Mouse (Mus musculus): ENCODE results near the gene Nln. TPM values are rescaled to one million over a fixed set of nuclear protein-coding genes. Genes with fewer than 3 reads are reported as not detected.

Nln gene
- polyA plus RNA-seq, 1 experiment from 2014 or later = 20.9 TPM

GRCm38 (mm10) chr13:104063061-104063460, 46.4 kb downstream of the Nln start:
- H3K4me2 ChIP-seq = no peak overlapping the region
- no peaks in the 10 kb centered on the region; the same call in 1 of the 2 replicates for H3K36me3 ChIP-seq (ENCODE audit: control insufficient read depth, insufficient read depth, low read length)
- H3K9me3 ChIP-seq (ENCODE audit: control insufficient read depth, low read length) = no peaks in the 10 kb centered on the region
- H3K9ac ChIP-seq (ENCODE audit: low read depth, low read length) = no peak overlapping the region
- 79% methylated on average over 9 of the region's 9 CpGs for WGBS
- no peak overlapping the region for H3K27ac ChIP-seq (ENCODE audit: low read depth, low read length)
- no peaks in the 10 kb centered on the region; the same call in 1 of the 2 replicates for H3K4me1 ChIP-seq (replicated peaks; ENCODE audit: control insufficient read depth, insufficient read depth, low read length)
- H3K27me3 ChIP-seq (replicated peaks; ENCODE audit: control insufficient read depth, insufficient read depth, low read length) = no peaks in the 10 kb centered on the region
- no peak for DNase-seq (ENCODE audit: low spot score)
- ATAC-seq (replicated peaks; ENCODE audit: low FRiP score) = no peak
- no peak overlapping the region for H3K4me3 ChIP-seq (ENCODE audit: low read depth, low read length)

GRCm38 (mm10) chr13:104061975-104062750, 47.3 kb downstream of the Nln start:
- H3K9ac ChIP-seq (ENCODE audit: low read depth, low read length) = no peak overlapping the region
- H3K27me3 ChIP-seq (replicated peaks; ENCODE audit: control insufficient read depth, insufficient read depth, low read length) = no peaks in the 10 kb centered on the region
- ATAC-seq (replicated peaks; ENCODE audit: low FRiP score) (no peak), DNase-seq (ENCODE audit: low spot score) (no peak)
- no peak overlapping the region for H3K27ac ChIP-seq (ENCODE audit: low read depth, low read length)
- 81% methylated on average over 2 of the region's 2 CpGs for WGBS
- no peaks in the 10 kb centered on the region; the same call in 1 of the 2 replicates for H3K4me1 ChIP-seq (replicated peaks; ENCODE audit: control insufficient read depth, insufficient read depth, low read length)
- H3K36me3 ChIP-seq (ENCODE audit: control insufficient read depth, insufficient read depth, low read length) = no peaks in the 10 kb centered on the region; the same call in 1 of the 2 replicates
- no peaks in the 10 kb centered on the region for H3K9me3 ChIP-seq (ENCODE audit: control insufficient read depth, low read length)
- H3K4me2 ChIP-seq = no peak overlapping the region
- H3K4me3 ChIP-seq (ENCODE audit: low read depth, low read length) = no peak overlapping the region

GRCm38 (mm10) chr13:104060231-104060630, 49.2 kb downstream of the Nln start:
- no peak overlapping the region for H3K4me2 ChIP-seq
- WGBS = 86% methylated on average over 1 of the region's 1 CpGs
- no peak overlapping the region for H3K27ac ChIP-seq (ENCODE audit: low read depth, low read length)
- H3K4me3 ChIP-seq (ENCODE audit: low read depth, low read length) = no peak overlapping the region
- no peak for ATAC-seq (replicated peaks; ENCODE audit: low FRiP score)
- H3K9me3 ChIP-seq (ENCODE audit: control insufficient read depth, low read length) = no peaks in the 10 kb centered on the region
- H3K9ac ChIP-seq (ENCODE audit: low read depth, low read length) = no peak overlapping the region
- no peaks in the 10 kb centered on the region for H3K27me3 ChIP-seq (replicated peaks; ENCODE audit: control insufficient read depth, insufficient read depth, low read length)
- H3K4me1 ChIP-seq (replicated peaks; ENCODE audit: control insufficient read depth, insufficient read depth, low read length) = no peaks in the 10 kb centered on the region; the same call in 1 of the 2 replicates
- peaks cover 2% of the 10 kb centered on the region; the same call in 1 of the 2 replicates for H3K36me3 ChIP-seq (ENCODE audit: control insufficient read depth, insufficient read depth, low read length)
- no peak for DNase-seq (ENCODE audit: low spot score)

DNA sequence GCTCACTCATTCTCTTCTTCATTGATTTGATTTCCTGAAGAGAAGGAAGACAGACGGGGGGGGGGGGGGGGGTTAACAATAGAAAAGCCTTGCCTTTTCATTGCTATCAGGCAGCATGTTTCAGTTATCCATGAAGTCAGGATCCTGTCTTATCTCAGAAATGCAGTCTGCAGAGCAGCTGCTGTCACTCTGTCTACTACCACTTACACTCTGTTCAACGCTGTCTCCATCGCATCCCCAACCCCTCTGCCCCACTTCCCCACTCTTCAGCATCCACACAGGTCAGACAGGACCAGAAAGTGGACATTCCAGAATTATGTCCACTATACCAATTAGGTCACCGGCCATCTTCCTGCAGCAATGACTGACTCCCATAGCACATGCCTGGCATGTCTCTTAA, 49.9 kb downstream of the Nln start:
- H3K27ac ChIP-seq (ENCODE audit: low read depth, low read length) = no peak overlapping the region

DNA sequence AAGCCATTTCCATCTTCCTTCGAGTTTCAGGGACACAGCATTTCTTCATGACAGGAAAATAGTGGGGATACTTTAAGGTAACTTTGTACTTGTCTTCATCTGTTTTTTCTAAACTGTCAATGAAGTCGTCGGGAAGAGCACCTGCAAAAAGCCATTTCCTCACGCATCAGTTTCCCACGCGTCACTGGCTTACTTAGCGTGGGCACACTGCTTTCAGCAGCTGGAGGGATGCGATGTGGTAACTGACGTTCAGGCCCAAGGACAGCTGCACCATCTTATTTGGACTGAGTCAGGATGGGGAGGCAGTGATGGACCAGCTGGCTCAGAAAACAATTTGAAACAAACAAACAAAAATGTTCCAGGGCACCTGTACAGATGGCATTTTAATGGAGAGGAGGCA, 50.7 kb downstream of the Nln start:
- H3K4me2 ChIP-seq = no peak overlapping the region
- 91% methylated on average over 9 of the region's 9 CpGs for WGBS
- no peaks in the 10 kb centered on the region for H3K27me3 ChIP-seq (replicated peaks; ENCODE audit: control insufficient read depth, insufficient read depth, low read length)
- no peak overlapping the region for H3K27ac ChIP-seq (ENCODE audit: low read depth, low read length)
- no peaks in the 10 kb centered on the region for H3K9me3 ChIP-seq (ENCODE audit: control insufficient read depth, low read length)
- H3K4me1 ChIP-seq (replicated peaks; ENCODE audit: control insufficient read depth, insufficient read depth, low read length) = no peaks in the 10 kb centered on the region; the same call in 1 of the 2 replicates
- peaks cover 2% of the 10 kb centered on the region; the same call in 1 of the 2 replicates for H3K36me3 ChIP-seq (ENCODE audit: control insufficient read depth, insufficient read depth, low read length)
- ATAC-seq (replicated peaks; ENCODE audit: low FRiP score) = no peak
- DNase-seq (ENCODE audit: low spot score) = no peak
- no peak overlapping the region for H3K9ac ChIP-seq (ENCODE audit: low read depth, low read length)
- no peak overlapping the region for H3K4me3 ChIP-seq (ENCODE audit: low read depth, low read length)

More for the DNA sequence above, 49.9 kb downstream of the Nln start:
- DNase-seq (ENCODE audit: low spot score) (no peak), ATAC-seq (replicated peaks; ENCODE audit: low FRiP score) (no peak)
- Histone ChIP-seq H3K4me3 (ENCODE audit: low read depth, low read length) (no peak overlapping the region), H3K4me1 (replicated peaks; ENCODE audit: control insufficient read depth, insufficient read depth, low read length) (no peaks in the 10 kb centered on the region; the same call in 1 of the 2 replicates), H3K9ac (ENCODE audit: low read depth, low read length) (no peak overlapping the region), H3K27me3 (replicated peaks; ENCODE audit: control insufficient read depth, insufficient read depth, low read length) (no peaks in the 10 kb centered on the region), H3K36me3 (ENCODE audit: control insufficient read depth, insufficient read depth, low read length) (peaks cover 2% of the 10 kb centered on the region; the same call in 1 of the 2 replicates), H3K4me2 (no peak overlapping the region), H3K9me3 (ENCODE audit: control insufficient read depth, low read length) (no peaks in the 10 kb centered on the region)
- WGBS = 59% methylated on average over 4 of the region's 4 CpGs

DNA sequence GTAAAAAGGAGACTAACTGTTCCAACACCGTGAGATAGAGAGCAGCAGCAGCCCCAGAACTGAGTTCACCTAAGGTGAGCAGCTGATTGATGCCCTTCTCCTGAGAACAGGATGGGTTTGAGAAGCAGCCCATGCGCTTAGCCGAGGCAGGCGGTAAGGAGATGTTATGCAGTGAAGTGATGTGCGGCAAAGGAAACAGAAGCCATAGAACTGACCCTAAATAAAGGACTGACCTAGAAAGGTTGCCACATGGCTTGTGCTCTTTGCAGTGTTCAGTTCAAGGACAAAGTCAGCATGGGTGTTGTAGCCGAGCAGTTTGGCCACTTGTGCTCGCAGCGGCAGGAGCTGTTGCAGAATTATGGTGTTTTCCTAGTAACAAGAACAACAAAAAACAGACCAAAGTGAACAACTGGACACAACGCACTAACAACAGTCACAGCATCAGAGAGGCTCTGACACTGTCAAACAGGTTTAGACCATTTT, 57.1 kb downstream of the Nln start:
- H3K9me3 ChIP-seq (ENCODE audit: control insufficient read depth, low read length) = no peaks in the 10 kb centered on the region
- H3K4me1 ChIP-seq (replicated peaks; ENCODE audit: control insufficient read depth, insufficient read depth, low read length) = no peaks in the 10 kb centered on the region
- no peak overlapping the region for H3K4me3 ChIP-seq (ENCODE audit: low read depth, low read length)
- H3K27ac ChIP-seq (ENCODE audit: low read depth, low read length) = no peak overlapping the region
- H3K36me3 ChIP-seq (ENCODE audit: control insufficient read depth, insufficient read depth, low read length) = peaks cover 2% of the 10 kb centered on the region; the same call in 1 of the 2 replicates
- WGBS = 83% methylated on average over 9 of the region's 9 CpGs
- DNase-seq (ENCODE audit: low spot score) = no peak
- no peak for ATAC-seq (replicated peaks; ENCODE audit: low FRiP score)
- H3K27me3 ChIP-seq (replicated peaks; ENCODE audit: control insufficient read depth, insufficient read depth, low read length) = no peaks in the 10 kb centered on the region
- no peak overlapping the region for H3K9ac ChIP-seq (ENCODE audit: low read depth, low read length)
- no peak overlapping the region for H3K4me2 ChIP-seq

GRCm38 (mm10) chr13:104048835-104049234, 60.6 kb downstream of the Nln start:
- Histone ChIP-seq H3K27me3 (replicated peaks; ENCODE audit: control insufficient read depth, insufficient read depth, low read length) (no peaks in the 10 kb centered on the region), H3K27ac (ENCODE audit: low read depth, low read length) (no peak overlapping the region), H3K9ac (ENCODE audit: low read depth, low read length) (no peak overlapping the region), H3K36me3 (ENCODE audit: control insufficient read depth, insufficient read depth, low read length) (no peaks in the 10 kb centered on the region; the same call in 1 of the 2 replicates), H3K4me3 (ENCODE audit: low read depth, low read length) (no peak overlapping the region), H3K9me3 (ENCODE audit: control insufficient read depth, low read length) (no peaks in the 10 kb centered on the region), H3K4me2 (no peak overlapping the region), H3K4me1 (replicated peaks; ENCODE audit: control insufficient read depth, insufficient read depth, low read length) (peaks cover 7% of the 10 kb centered on the region)
- ATAC-seq (replicated peaks; ENCODE audit: low FRiP score) (no peak), DNase-seq (ENCODE audit: low spot score) (no peak)
- 77% methylated on average over 3 of the region's 3 CpGs for WGBS

- Histone ChIP-seq H3K4me3 (ENCODE audit: low read depth, low read length) (no peak overlapping the region), H3K9me3 (ENCODE audit: control insufficient read depth, low read length) (no peaks in the 10 kb centered on the region), H3K4me2 (no peak overlapping the region), H3K27ac (ENCODE audit: low read depth, low read length) (no peak overlapping the region), H3K4me1 (replicated peaks; ENCODE audit: control insufficient read depth, insufficient read depth, low read length) (peaks cover 13% of the 10 kb centered on the region), H3K36me3 (ENCODE audit: control insufficient read depth, insufficient read depth, low read length) (no peaks in the 10 kb centered on the region; the same call in 1 of the 2 replicates), H3K9ac (ENCODE audit: low read depth, low read length) (no peak overlapping the region), H3K27me3 (replicated peaks; ENCODE audit: control insufficient read depth, insufficient read depth, low read length) (no peaks in the 10 kb centered on the region)
- no peak for DNase-seq (ENCODE audit: low spot score)
- 50% methylated on average over 4 of the region's 4 CpGs for WGBS
- peak; percentile 70 for ATAC-seq (replicated peaks; ENCODE audit: low FRiP score)
Observed at GRCm38 (mm10) chr13:104045108-104045507, 64.3 kb downstream of the Nln start.

GRCm38 (mm10) chr13:104044332-104044731, 65.1 kb downstream of the Nln start:
- 80% methylated on average over 4 of the region's 4 CpGs for WGBS
- ATAC-seq (replicated peaks; ENCODE audit: low FRiP score) = no peak
- Histone ChIP-seq H3K4me3 (ENCODE audit: low read depth, low read length) (no peak overlapping the region), H3K27ac (ENCODE audit: low read depth, low read length) (no peak overlapping the region), H3K9me3 (ENCODE audit: control insufficient read depth, low read length) (no peaks in the 10 kb centered on the region), H3K4me2 (no peak overlapping the region), H3K36me3 (ENCODE audit: control insufficient read depth, insufficient read depth, low read length) (no peaks in the 10 kb centered on the region; the same call in 1 of the 2 replicates), H3K9ac (ENCODE audit: low read depth, low read length) (no peak overlapping the region), H3K4me1 (replicated peaks; ENCODE audit: control insufficient read depth, insufficient read depth, low read length) (peaks cover 13% of the 10 kb centered on the region), H3K27me3 (replicated peaks; ENCODE audit: control insufficient read depth, insufficient read depth, low read length) (no peaks in the 10 kb centered on the region)
- DNase-seq (ENCODE audit: low spot score) = no peak
